Mouse (Mus musculus): ENCODE results near the gene Lep.

Lep gene

GRCm38 (mm10) chr6:29118231-29118630 lies 58.2 kb downstream of the Lep start:
- DNase-seq, result no peak

GRCm38 (mm10) chr6:29118963-29119362 lies 58.9 kb downstream of the Lep start:
- no peak for DNase-seq

GRCm38 (mm10) chr6:29119990-29120389 lies 60.0 kb downstream of the Lep start:
- DNase-seq, result peak; percentile 49

Measured in cerebellum, postnatal 10 days (tissue).